Mouse (Mus musculus): ENCODE measurements around the gene Fkbp2.

Gene Fkbp2

GRCm38 (mm10) chr19:6990712-6991111, 10.4 kb upstream of the Fkbp2 start:
- peak; percentile 90 for DNase-seq

GRCm38 (mm10) chr19:6989251-6989650, 8.9 kb upstream of the Fkbp2 start:
- no peak for DNase-seq

GRCm38 (mm10) chr19:6987904-6988285, 7.6 kb upstream of the Fkbp2 start:
- DNase-seq, result no peak

- DNase-seq, result peak; percentile 98
These were observed 7.0 kb upstream of the Fkbp2 start, which contains the start of gene Vegfb for GRCm38 (mm10) chr19:6987061-6987903. TSS of gene Vegfb (minus strand) at chr19:6987651.

- peak; percentile 94 for DNase-seq
These were observed 5.8 kb upstream of the Fkbp2 start for GRCm38 (mm10) chr19:6985951-6986708.

GRCm38 (mm10) chr19:6985300-6985699, 5.0 kb upstream of the Fkbp2 start:
- peak; percentile 94 for DNase-seq

GRCm38 (mm10) chr19:6983621-6984020, 3.3 kb upstream of the Fkbp2 start:
- DNase-seq, result no peak

GRCm38 (mm10) chr19:6981465-6981864, 1.2 kb upstream of the Fkbp2 start:
- DNase-seq, result no peak

- DNase-seq, result peak; percentile 100
These were observed 568 bp downstream of the Fkbp2 start for GRCm38 (mm10) chr19:6979486-6980380.

GRCm38 (mm10) chr19:6979001-6979479, 1.3 kb downstream of the Fkbp2 start:
- no peak for DNase-seq

GRCm38 (mm10) chr19:6978639-6978974, 1.7 kb downstream of the Fkbp2 start:
- DNase-seq, result no peak

- DNase-seq, result peak; percentile 96
These were observed 2.3 kb downstream of the Fkbp2 start for GRCm38 (mm10) chr19:6977759-6978638.

GRCm38 (mm10) chr19:6975537-6976521, 4.5 kb downstream of the Fkbp2 start, which contains the start of gene Plcb3:
TSS of gene Plcb3 (minus strand) at chr19:6976470.
- peak; percentile 98 for DNase-seq

- peak; percentile 99 for DNase-seq
These were observed 5.8 kb downstream of the Fkbp2 start, which contains the start of gene Ppp1r14b for GRCm38 (mm10) chr19:6974211-6975205. TSS of gene Ppp1r14b (plus strand) at chr19:6974968.

GRCm38 (mm10) chr19:6973581-6974190, 6.6 kb downstream of the Fkbp2 start:
- DNase-seq, result no peak

GRCm38 (mm10) chr19:6972247-6972917, 7.9 kb downstream of the Fkbp2 start:
- peak; percentile 93 for DNase-seq

GRCm38 (mm10) chr19:6971644-6972043, 8.7 kb downstream of the Fkbp2 start:
- no peak for DNase-seq

Data from heart, adult 11 months (tissue).